ENCODE assay signal across 19 mouse cellular contexts in the genomic region with DNA sequence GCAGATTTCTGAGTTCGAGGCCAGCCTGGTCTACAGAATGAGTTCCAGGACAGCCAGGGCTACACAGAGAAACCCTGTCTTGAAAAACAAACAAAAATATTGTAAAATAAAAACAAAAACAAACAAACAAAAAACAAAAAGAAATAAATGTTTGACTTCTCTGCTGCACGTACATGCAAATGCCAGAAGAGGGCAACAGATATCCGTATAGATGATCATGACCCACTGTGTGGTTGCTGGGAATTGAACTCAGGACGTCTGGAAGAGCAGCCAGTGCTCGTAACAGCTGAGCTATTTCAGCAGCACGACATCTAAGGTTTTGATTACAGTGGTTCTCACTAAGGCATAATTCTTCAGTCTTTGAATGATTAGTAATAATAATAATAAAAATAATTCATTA.
A peak's percentile ranks its signal among the peaks of the same experiment; 100 is the strongest.
DNase-seq lines count a peak whose midpoint lies in the region; ATAC-seq and TF ChIP-seq lines count a peak whose summit lies in the region.
"Had no signal": no experiment of that assay in that cellular context is flagged by ENCODE, and none has a peak within 500 bp of the region (broad histone marks: within the 10 kb centered on the region; RNA-seq: fewer than 3 reads in every experiment).

No protein-coding gene starts in this region.

- in situ Hi-C loops in CH12.LX (cut with MboI; ENCODE audit: low pct_ligation_motif_present, low pct_unique_long_range_greater_than_20kb, low sequenced_read_pairs): no loop called here

- no peaks in the 10 kb centered on the region for H3K27me3 ChIP-seq in forebrain, postnatal 0 days (ENCODE audit: insufficient read depth, low read length)
- H3K27me3 ChIP-seq in forebrain, embryonic 15.5 days: no peaks in the 10 kb centered on the region
- H3K27me3 ChIP-seq in liver, adult 2 months (ENCODE audit: control insufficient read depth, insufficient read depth, low read length): no peaks in the 10 kb centered on the region
- no peaks in the 10 kb centered on the region for H3K27me3 ChIP-seq in liver, embryonic 11.5 days (replicated peaks; ENCODE audit: control insufficient read depth, insufficient read depth, low read length)
- H3K27me3 ChIP-seq in CH12.LX (replicated peaks): no peaks in the 10 kb centered on the region
- H3K27me3 ChIP-seq: embryonic facial prominence, embryonic 12.5 days; heart, embryonic 15.5 days; megakaryocyte, embryonic 14.5 days had no signal

- TF ChIP-seq POLR2A in liver, adult 2 months (IDR thresholded peaks at IDR 0.05; ENCODE audit: extremely low read depth, insufficient read depth, low read length): no peak
- no peak for TF ChIP-seq POLR2A in CH12.LX (IDR thresholded peaks at IDR 0.05; ENCODE audit: low read depth, low read length)

- dilution Hi-C loops in CH12.LX (cut with MboI; ENCODE audit: extremely low pct_ligation_motif_present, extremely low pct_unique_long_range_greater_than_20kb, low sequenced_read_pairs): no loop called here

- peak; percentile 13; the same call in 1 of the 2 replicates for TF ChIP-seq CTCF in forebrain, postnatal 0 days (IDR thresholded peaks at IDR 0.05; ENCODE audit: low read depth)
- TF ChIP-seq CTCF in liver, adult 2 months (IDR thresholded peaks at IDR 0.05; ENCODE audit: low read depth, low read length): no peak
- peak; percentile 19 to 52; a peak in 3 of 4 replicates for TF ChIP-seq CTCF in CH12.LX (conservative IDR thresholded peaks at IDR 0.05 in 1 of 2, IDR thresholded peaks at IDR 0.05 in 1 of 2; ENCODE audit: low read depth in 2 of 2, low read length in 2 of 2)

- H3K36me3 ChIP-seq in forebrain, postnatal 0 days (ENCODE audit: insufficient read depth): no peaks in the 10 kb centered on the region
- H3K36me3 ChIP-seq in forebrain, embryonic 15.5 days: no peaks in the 10 kb centered on the region
- no peaks in the 10 kb centered on the region for H3K36me3 ChIP-seq in liver, adult 2 months (ENCODE audit: control insufficient read depth, insufficient read depth, low read length)
- no peaks in the 10 kb centered on the region for H3K36me3 ChIP-seq in liver, embryonic 11.5 days (ENCODE audit: control insufficient read depth, insufficient read depth, low read length)
- no peaks in the 10 kb centered on the region for H3K36me3 ChIP-seq in CH12.LX (replicated peaks in 1 of 2; ENCODE audit: control insufficient read depth in 1 of 2, insufficient read depth in 1 of 2, low read length in 1 of 2)
- H3K36me3 ChIP-seq: embryonic facial prominence, embryonic 12.5 days; heart, embryonic 15.5 days had no signal

- no peaks in the 10 kb centered on the region for H3K9me3 ChIP-seq in forebrain, postnatal 0 days (ENCODE audit: low read length)
- no peaks in the 10 kb centered on the region for H3K9me3 ChIP-seq in forebrain, embryonic 15.5 days
- no peaks in the 10 kb centered on the region for H3K9me3 ChIP-seq in liver, embryonic 11.5 days (ENCODE audit: control insufficient read depth, low read length)
- H3K9me3 ChIP-seq in CH12.LX (replicated peaks; ENCODE audit: low read length): no peaks in the 10 kb centered on the region
- H3K9me3 ChIP-seq: embryonic facial prominence, embryonic 12.5 days; heart, embryonic 15.5 days; megakaryocyte, embryonic 14.5 days had no signal

- WGBS in forebrain, postnatal 0 days: 74% methylated on average over 6 of the region's 6 CpGs
- WGBS in forebrain, embryonic 15.5 days: 68% methylated on average over 6 of the region's 6 CpGs
- 52% methylated on average over 6 of the region's 6 CpGs for WGBS in liver, adult 2 months
- WGBS in liver, embryonic 11.5 days: 51% methylated on average over 6 of the region's 6 CpGs

- ATAC-seq in forebrain, postnatal 0 days: no peak
- ATAC-seq in forebrain, embryonic 15.5 days (replicated peaks): no peak
- ATAC-seq in liver, embryonic 11.5 days (replicated peaks; ENCODE audit: low FRiP score): no peak
- no peak for ATAC-seq in cerebellum, adult (ENCODE audit: insufficient number of reproducible peaks, low FRiP score, low TSS enrichment)
- ATAC-seq: forebrain, embryonic 16.5 days; lung, postnatal 0 days had no signal

- H3K9ac ChIP-seq in forebrain, postnatal 0 days: no peak overlapping the region
- H3K9ac ChIP-seq in forebrain, embryonic 15.5 days (replicated peaks): no peak overlapping the region
- H3K9ac ChIP-seq in liver, adult 2 months (ENCODE audit: low read depth, low read length): no peak overlapping the region
- no peak overlapping the region for H3K9ac ChIP-seq in liver, embryonic 11.5 days (ENCODE audit: low read depth, low read length)
- H3K9ac ChIP-seq in CH12.LX (ENCODE audit: insufficient read depth, low read depth): no peak overlapping the region
- H3K9ac ChIP-seq: embryonic facial prominence, embryonic 12.5 days; heart, embryonic 15.5 days had no signal

- H3K4me1 ChIP-seq in forebrain, postnatal 0 days (ENCODE audit: insufficient read depth): no peaks in the 10 kb centered on the region
- H3K4me1 ChIP-seq in forebrain, embryonic 15.5 days: no peaks in the 10 kb centered on the region
- no peaks in the 10 kb centered on the region for H3K4me1 ChIP-seq in liver, adult 2 months (ENCODE audit: control insufficient read depth, insufficient read depth, low read length)
- no peaks in the 10 kb centered on the region for H3K4me1 ChIP-seq in liver, embryonic 11.5 days (replicated peaks; ENCODE audit: control insufficient read depth, insufficient read depth, low read length)
- no peaks in the 10 kb centered on the region for H3K4me1 ChIP-seq in CH12.LX (ENCODE audit: control insufficient read depth in 1 of 2, insufficient read depth in 2 of 2)
- H3K4me1 ChIP-seq: embryonic facial prominence, embryonic 12.5 days; heart, embryonic 15.5 days; megakaryocyte, embryonic 14.5 days had no signal

- no peak for TF ChIP-seq EP300 in CH12.LX (IDR thresholded peaks at IDR 0.05; ENCODE audit: low read length)

- peak; percentile 51 for TF ChIP-seq RAD21 in CH12.LX (IDR thresholded peaks at IDR 0.05; ENCODE audit: low read depth, low read length)

- intact Hi-C loops in left cerebral cortex, postnatal 10 days (cut with DNase I): no loop called here

- H3K27ac ChIP-seq in forebrain, postnatal 0 days (ENCODE audit: low read depth, low read length): no peak overlapping the region
- no peak overlapping the region for H3K27ac ChIP-seq in forebrain, embryonic 15.5 days (replicated peaks)
- H3K27ac ChIP-seq in liver, adult 2 months (replicated peaks; ENCODE audit: insufficient read depth, low read depth, low read length): no peak overlapping the region
- H3K27ac ChIP-seq in liver, embryonic 11.5 days (ENCODE audit: low read depth, low read length): no peak overlapping the region
- no peak overlapping the region for H3K27ac ChIP-seq in CH12.LX (ENCODE audit: insufficient read depth, low read depth)
- H3K27ac ChIP-seq: embryonic facial prominence, embryonic 12.5 days; heart, embryonic 15.5 days had no signal

- DNase-seq in forebrain, postnatal 0 days: no peak
- peak; percentile 2 for DNase-seq in liver, adult 2 months (ENCODE audit: extremely low read depth, low read depth, low spot score)
- DNase-seq in liver, embryonic 11.5 days (ENCODE audit: low spot score): no peak
- DNase-seq in CH12.LX (ENCODE audit: extremely low read depth): peak; percentile 5
- DNase-seq in ZHBTc4 (ENCODE audit: low read depth, low spot score): peak; percentile 35
- no peak for DNase-seq in left cerebral cortex, postnatal 10 days (ENCODE audit: extremely low spot score in 1 of 2, low spot score in 2 of 2)
- DNase-seq: B cell, adult 2 months; cerebellum, adult 11 months; cerebellum, postnatal 25 days; gastrocnemius, postnatal 10 days; heart, adult 18-20 months; thymus, adult 18-20 months had no signal

- no peak overlapping the region for H3K4me3 ChIP-seq in forebrain, postnatal 0 days (ENCODE audit: low read depth, low read length)
- H3K4me3 ChIP-seq in forebrain, embryonic 15.5 days: no peak overlapping the region
- no peak overlapping the region for H3K4me3 ChIP-seq in liver, adult 2 months (ENCODE audit: insufficient read depth, low read depth, low read length)
- no peak overlapping the region for H3K4me3 ChIP-seq in liver, embryonic 11.5 days (ENCODE audit: low read depth, low read length)
- H3K4me3 ChIP-seq in CH12.LX (replicated peaks in 1 of 3; ENCODE audit: low read depth in 2 of 3, low read length in 2 of 3, poor library complexity in 1 of 3): no peak overlapping the region
- H3K4me3 ChIP-seq: embryonic facial prominence, embryonic 12.5 days; heart, embryonic 15.5 days; megakaryocyte, embryonic 14.5 days had no signal

- no peaks in the 10 kb centered on the region for H3K79me2 ChIP-seq in liver, adult 2 months (ENCODE audit: control insufficient read depth, insufficient read depth, low read length)
- no peaks in the 10 kb centered on the region for H3K79me2 ChIP-seq in CH12.LX (replicated peaks; ENCODE audit: control insufficient read depth, extremely low read depth, insufficient read depth, poor library complexity, severe bottlenecking)

- no peak overlapping the region for H3K4me2 ChIP-seq in forebrain, postnatal 0 days (ENCODE audit: low read depth)
- no peak overlapping the region for H3K4me2 ChIP-seq in forebrain, embryonic 15.5 days (replicated peaks)
- no peak overlapping the region for H3K4me2 ChIP-seq in liver, embryonic 11.5 days
- no peak overlapping the region for H3K4me2 ChIP-seq in CH12.LX (ENCODE audit: insufficient read depth, low read depth, poor library complexity, severe bottlenecking)
- H3K4me2 ChIP-seq: embryonic facial prominence, embryonic 12.5 days; heart, embryonic 15.5 days had no signal

TF ChIP-seq in CH12.LX, 34 proteins besides CTCF, POLR2A, EP300 and RAD21:
- peak; percentile 30 for TF ChIP-seq SMC3 (IDR thresholded peaks at IDR 0.05; ENCODE audit: low read depth, low read length)
- TF ChIP-seq ZMIZ1 (IDR thresholded peaks at IDR 0.05; ENCODE audit: low read depth, low read length): no peak
- no peak for TF ChIP-seq KAT2A (IDR thresholded peaks at IDR 0.05; ENCODE audit: insufficient replicate concordance, low read length)
- TF ChIP-seq ZKSCAN1 (IDR thresholded peaks at IDR 0.05; ENCODE audit: borderline replicate concordance, low read depth, low read length): no peak

Comparison
In these comparisons a context has a peak if more than half of its experiments do, and no peak if none do; other contexts are left out.
1. DNase-seq: peak in liver, adult 2 months (single experiment), CH12.LX (single experiment) and ZHBTc4 (single experiment); none in forebrain, postnatal 0 days (single experiment), liver, embryonic 11.5 days (single experiment) and left cerebral cortex, postnatal 10 days (0 of 2).